Mouse (Mus musculus): Measurements from ENCODE around the gene Lrriq4.
A peak's percentile ranks its signal among the peaks of the same experiment; 100 is the strongest.

GRCm38 (mm10) chr3:30633681-30634080 lies 10.6 kb upstream of the Lrriq4 start:
- TF ChIP-seq CTCF (conservative IDR thresholded peaks at IDR 0.05; ENCODE audit: low read length) (peak; percentile 35), POU5F1 (IDR thresholded peaks at IDR 0.05; ENCODE audit: borderline replicate concordance, low read length) (no peak), NANOG (IDR thresholded peaks at IDR 0.05; ENCODE audit: borderline replicate concordance, low read length) (no peak)
